Mouse (Mus musculus): ENCODE results near the gene Lrrtm4. TPM values are rescaled to one million over a fixed set of nuclear protein-coding genes. Genes with fewer than 3 reads are reported as not detected.

Lrrtm4 gene
- polyA plus RNA-seq, 1 experiment from 2014 or later: 0.99 TPM

- Histone ChIP-seq H3K9ac (ENCODE audit: low read depth, low read length) (no peak overlapping the region), H3K27me3 (ENCODE audit: control insufficient read depth, insufficient read depth, low read length) (no peaks in the 10 kb centered on the region), H3K36me3 (ENCODE audit: control insufficient read depth, insufficient read depth, low read length) (no peaks in the 10 kb centered on the region), H3K27ac (ENCODE audit: low read depth, low read length) (no peak overlapping the region), H3K4me1 (ENCODE audit: control insufficient read depth, insufficient read depth, low read length) (no peaks in the 10 kb centered on the region), H3K9me3 (ENCODE audit: control insufficient read depth, low read length) (no peaks in the 10 kb centered on the region), H3K4me3 (ENCODE audit: low read length) (no peak overlapping the region), H3K4me2 (replicated peaks; ENCODE audit: low read depth, low read length) (no peak overlapping the region)
- WGBS: 66% methylated on average over 2 of the region's 2 CpGs
- no peak; the same call in 1 of the 2 replicates for ATAC-seq (ENCODE audit: low FRiP score, low TSS enrichment)
Measured at GRCm38 (mm10) chr6:80704183-80704582, 685.5 kb downstream of the Lrrtm4 start.

GRCm38 (mm10) chr6:80720468-80720867 is 701.8 kb downstream of the Lrrtm4 start:
- H3K27me3 ChIP-seq (ENCODE audit: control insufficient read depth, insufficient read depth, low read length): no peaks in the 10 kb centered on the region
- H3K4me1 ChIP-seq (ENCODE audit: control insufficient read depth, insufficient read depth, low read length): no peaks in the 10 kb centered on the region
- no peaks in the 10 kb centered on the region for H3K9me3 ChIP-seq (ENCODE audit: control insufficient read depth, low read length)
- no peak overlapping the region for H3K4me3 ChIP-seq (ENCODE audit: low read length)
- ATAC-seq (ENCODE audit: low FRiP score, low TSS enrichment): no peak
- H3K27ac ChIP-seq (ENCODE audit: low read depth, low read length): no peak overlapping the region
- H3K36me3 ChIP-seq (ENCODE audit: control insufficient read depth, insufficient read depth, low read length): no peaks in the 10 kb centered on the region
- WGBS: 83% methylated on average over 5 of the region's 5 CpGs
- no peak overlapping the region for H3K4me2 ChIP-seq (replicated peaks; ENCODE audit: low read depth, low read length)
- no peak overlapping the region for H3K9ac ChIP-seq (ENCODE audit: low read depth, low read length)

- Histone ChIP-seq H3K36me3 (ENCODE audit: control insufficient read depth, insufficient read depth, low read length) (no peaks in the 10 kb centered on the region), H3K27me3 (ENCODE audit: control insufficient read depth, insufficient read depth, low read length) (no peaks in the 10 kb centered on the region), H3K4me3 (ENCODE audit: low read length) (no peak overlapping the region), H3K9ac (ENCODE audit: low read depth, low read length) (no peak overlapping the region), H3K4me1 (ENCODE audit: control insufficient read depth, insufficient read depth, low read length) (no peaks in the 10 kb centered on the region), H3K9me3 (ENCODE audit: control insufficient read depth, low read length) (no peaks in the 10 kb centered on the region), H3K27ac (ENCODE audit: low read depth, low read length) (no peak overlapping the region), H3K4me2 (replicated peaks; ENCODE audit: low read depth, low read length) (no peak overlapping the region)
- ATAC-seq (ENCODE audit: low FRiP score, low TSS enrichment): no peak
- WGBS: 88% methylated on average over 3 of the region's 3 CpGs
Measured at GRCm38 (mm10) chr6:80733416-80733815, 714.7 kb downstream of the Lrrtm4 start.

- no peak overlapping the region for H3K4me3 ChIP-seq (ENCODE audit: low read length)
- H3K27me3 ChIP-seq (ENCODE audit: control insufficient read depth, insufficient read depth, low read length): no peaks in the 10 kb centered on the region
- H3K4me1 ChIP-seq (ENCODE audit: control insufficient read depth, insufficient read depth, low read length): no peaks in the 10 kb centered on the region
- no peaks in the 10 kb centered on the region for H3K9me3 ChIP-seq (ENCODE audit: control insufficient read depth, low read length)
- H3K27ac ChIP-seq (ENCODE audit: low read depth, low read length): no peak overlapping the region
- no peak overlapping the region for H3K4me2 ChIP-seq (replicated peaks; ENCODE audit: low read depth, low read length)
- no peaks in the 10 kb centered on the region for H3K36me3 ChIP-seq (ENCODE audit: control insufficient read depth, insufficient read depth, low read length)
- WGBS: 71% methylated on average over 2 of the region's 2 CpGs
- no peak overlapping the region for H3K9ac ChIP-seq (ENCODE audit: low read depth, low read length)
- ATAC-seq (ENCODE audit: low FRiP score, low TSS enrichment): no peak
Measured at GRCm38 (mm10) chr6:80750769-80751168, 732.1 kb downstream of the Lrrtm4 start.

GRCm38 (mm10) chr6:80760641-80761204 is 742.0 kb downstream of the Lrrtm4 start:
- 45% methylated on average over 5 of the region's 5 CpGs for WGBS
- no peaks in the 10 kb centered on the region for H3K9me3 ChIP-seq (ENCODE audit: control insufficient read depth, low read length)
- no peaks in the 10 kb centered on the region for H3K27me3 ChIP-seq (ENCODE audit: control insufficient read depth, insufficient read depth, low read length)
- H3K4me3 ChIP-seq (ENCODE audit: low read length): no peak overlapping the region
- H3K36me3 ChIP-seq (ENCODE audit: control insufficient read depth, insufficient read depth, low read length): no peaks in the 10 kb centered on the region
- H3K9ac ChIP-seq (ENCODE audit: low read depth, low read length): no peak overlapping the region
- ATAC-seq (ENCODE audit: low FRiP score, low TSS enrichment): peak; percentile 78; the same call in 1 of the 2 replicates
- H3K4me2 ChIP-seq (replicated peaks; ENCODE audit: low read depth, low read length): no peak overlapping the region
- no peak overlapping the region; the same call in 1 of the 2 replicates for H3K27ac ChIP-seq (ENCODE audit: low read depth, low read length)
- no peaks in the 10 kb centered on the region for H3K4me1 ChIP-seq (ENCODE audit: control insufficient read depth, insufficient read depth, low read length)

GRCm38 (mm10) chr6:80786282-80786681 is 767.6 kb downstream of the Lrrtm4 start:
- Histone ChIP-seq H3K9me3 (ENCODE audit: control insufficient read depth, low read length) (no peaks in the 10 kb centered on the region), H3K4me1 (ENCODE audit: control insufficient read depth, insufficient read depth, low read length) (no peaks in the 10 kb centered on the region)

GRCm38 (mm10) chr6:80823753-80824152 is 805.1 kb downstream of the Lrrtm4 start:
- H3K4me1 ChIP-seq (ENCODE audit: control insufficient read depth, insufficient read depth, low read length): no peaks in the 10 kb centered on the region
- no peak overlapping the region for H3K4me2 ChIP-seq (replicated peaks; ENCODE audit: low read depth, low read length)
- no peak overlapping the region for H3K27ac ChIP-seq (ENCODE audit: low read depth, low read length)
- H3K9ac ChIP-seq (ENCODE audit: low read depth, low read length): no peak overlapping the region
- no peaks in the 10 kb centered on the region for H3K27me3 ChIP-seq (ENCODE audit: control insufficient read depth, insufficient read depth, low read length)
- H3K4me3 ChIP-seq (ENCODE audit: low read length): no peak overlapping the region
- 0 out of 2 replicates have a peak, but pooled peaks have one; percentile 52 for ATAC-seq (ENCODE audit: low FRiP score, low TSS enrichment)
- no peaks in the 10 kb centered on the region for H3K9me3 ChIP-seq (ENCODE audit: control insufficient read depth, low read length)
- no peaks in the 10 kb centered on the region for H3K36me3 ChIP-seq (ENCODE audit: control insufficient read depth, insufficient read depth, low read length)
- 71% methylated on average over 5 of the region's 5 CpGs for WGBS

More at GRCm38 (mm10) chr6:80786282-80786681, 767.6 kb downstream of the Lrrtm4 start:
- H3K27ac ChIP-seq (ENCODE audit: low read depth, low read length): no peak overlapping the region
- no peaks in the 10 kb centered on the region for H3K36me3 ChIP-seq (ENCODE audit: control insufficient read depth, insufficient read depth, low read length)
- ATAC-seq (ENCODE audit: low FRiP score, low TSS enrichment): no peak
- H3K4me2 ChIP-seq (replicated peaks; ENCODE audit: low read depth, low read length): no peak overlapping the region
- no peak overlapping the region for H3K9ac ChIP-seq (ENCODE audit: low read depth, low read length)
- H3K4me3 ChIP-seq (ENCODE audit: low read length): no peak overlapping the region
- H3K27me3 ChIP-seq (ENCODE audit: control insufficient read depth, insufficient read depth, low read length): no peaks in the 10 kb centered on the region

GRCm38 (mm10) chr6:80839784-80840183 is 821.1 kb downstream of the Lrrtm4 start:
- Histone ChIP-seq H3K27ac (ENCODE audit: low read depth, low read length) (no peak overlapping the region), H3K4me3 (ENCODE audit: low read length) (no peak overlapping the region), H3K4me1 (ENCODE audit: control insufficient read depth, insufficient read depth, low read length) (no peaks in the 10 kb centered on the region), H3K9ac (ENCODE audit: low read depth, low read length) (no peak overlapping the region), H3K9me3 (ENCODE audit: control insufficient read depth, low read length) (no peaks in the 10 kb centered on the region), H3K4me2 (replicated peaks; ENCODE audit: low read depth, low read length) (no peak overlapping the region), H3K27me3 (ENCODE audit: control insufficient read depth, insufficient read depth, low read length) (no peaks in the 10 kb centered on the region), H3K36me3 (ENCODE audit: control insufficient read depth, insufficient read depth, low read length) (no peaks in the 10 kb centered on the region)
- no peak for ATAC-seq (ENCODE audit: low FRiP score, low TSS enrichment)
- WGBS: 81% methylated on average over 2 of the region's 2 CpGs

- H3K4me1 ChIP-seq (ENCODE audit: control insufficient read depth, insufficient read depth, low read length): no peaks in the 10 kb centered on the region
- ATAC-seq (ENCODE audit: low FRiP score, low TSS enrichment): no peak
- H3K4me3 ChIP-seq (ENCODE audit: low read length): no peak overlapping the region
- H3K4me2 ChIP-seq (replicated peaks; ENCODE audit: low read depth, low read length): no peak overlapping the region
- no peaks in the 10 kb centered on the region for H3K27me3 ChIP-seq (ENCODE audit: control insufficient read depth, insufficient read depth, low read length)
- H3K9me3 ChIP-seq (ENCODE audit: control insufficient read depth, low read length): no peaks in the 10 kb centered on the region
- H3K27ac ChIP-seq (ENCODE audit: low read depth, low read length): no peak overlapping the region
- H3K9ac ChIP-seq (ENCODE audit: low read depth, low read length): no peak overlapping the region
- H3K36me3 ChIP-seq (ENCODE audit: control insufficient read depth, insufficient read depth, low read length): no peaks in the 10 kb centered on the region
- WGBS: 83% methylated on average over 6 of the region's 6 CpGs
Measured at GRCm38 (mm10) chr6:80845294-80845693, 826.6 kb downstream of the Lrrtm4 start.
